Mouse (Mus musculus) E14TG2a.4 (cell line): ENCODE measurements around the gene Scyl1.

ENCODE experiments used
- CTCF ChIP-seq: conservative IDR thresholded peaks from 2 replicates; pipeline ENCODE4 v1.5.1; 2014; ENCODE audit warnings: low read length
- NANOG ChIP-seq: IDR thresholded peaks from 2 replicates; pipeline ENCODE4 v1.6.1; 2014; ENCODE audit warnings: borderline replicate concordance, low read length, mixed read lengths
- POU5F1 ChIP-seq: IDR thresholded peaks from 2 replicates; pipeline ENCODE4 v1.6.1; 2014; ENCODE audit warnings: low read length, borderline replicate concordance

- TF ChIP-seq CTCF: no peak
- no peak for TF ChIP-seq POU5F1
- no peak for TF ChIP-seq NANOG
Measured at GRCm38 (mm10) chr19:5721233-5721632, 50.0 kb downstream of the Scyl1 start.
